Mouse (Mus musculus): ENCODE results near the gene Cdk5.

- no peak for TF ChIP-seq CTCF (IDR thresholded peaks at IDR 0.05)
- no peak for TF ChIP-seq EP300 (IDR thresholded peaks at IDR 0.05)
Measured at GRCm38 (mm10) chr5:24405389-24405876, 17.9 kb downstream of the Cdk5 start.
